ENCODE assay signal across 12 mouse cellular contexts in genomic region chr5:143625940-143626588, GRCm38 (mm10). TPM values are rescaled to one million over a fixed set of nuclear protein-coding genes. Genes with fewer than 3 reads are reported as not detected.
DNase-seq lines count a peak whose midpoint lies in the region; ATAC-seq and TF ChIP-seq lines count a peak whose summit lies in the region.
"Had no signal": no experiment of that assay in that cellular context is flagged by ENCODE, and none has a peak within 500 bp of the region (broad histone marks: within the 10 kb centered on the region; RNA-seq: fewer than 3 reads in every experiment).

No protein-coding gene starts in this region.

- H3K4me3 ChIP-seq in heart, adult 2 months, result peak overlapping the region; percentile 38
- H3K4me3 ChIP-seq in ES-Bruce4 (ENCODE audit: low read depth, low read length), result 0 out of 2 replicates have a peak overlapping the region, but pooled peaks have one; percentile 7
- peak overlapping the region; percentile 5; the same call in 1 of the 2 replicates for H3K4me3 ChIP-seq in embryonic facial prominence, embryonic 14.5 days (ENCODE audit: low read depth, low read length)
- H3K4me3 ChIP-seq in limb, embryonic 12.5 days (replicated peaks), result no peak overlapping the region; the same call in 1 of the 2 replicates
- H3K4me3 ChIP-seq: hindbrain, embryonic 15.5 days; midbrain, embryonic 13.5 days had no signal

- no peak for ATAC-seq in embryonic facial prominence, embryonic 14.5 days (ENCODE audit: low read depth)
- no peak for ATAC-seq in limb, embryonic 12.5 days (ENCODE audit: insufficient number of reproducible peaks, insufficient read depth, low FRiP score, low TSS enrichment, low read depth)
- ATAC-seq: CD4-positive, CD25-positive, alpha-beta regulatory T cell, adult 4 months; midbrain, embryonic 13.5 days had no signal

- peaks cover 6% of the 10 kb centered on the region for H3K36me3 ChIP-seq in heart, adult 2 months (ENCODE audit: control insufficient read depth, insufficient read depth, low read length)
- H3K36me3 ChIP-seq in ES-Bruce4 (ENCODE audit: control insufficient read depth, insufficient read depth, low read length, poor library complexity, severe bottlenecking), result no peaks in the 10 kb centered on the region
- no peaks in the 10 kb centered on the region for H3K36me3 ChIP-seq in embryonic facial prominence, embryonic 14.5 days (ENCODE audit: control insufficient read depth, insufficient read depth, low read length)
- 0 out of 2 replicates have a peak, but pooled peaks cover 5% of the 10 kb centered on the region for H3K36me3 ChIP-seq in limb, embryonic 12.5 days
- H3K36me3 ChIP-seq: hindbrain, embryonic 15.5 days; midbrain, embryonic 13.5 days had no signal

- peak overlapping the region; percentile 84 for H3K27ac ChIP-seq in heart, adult 2 months
- no peak overlapping the region for H3K27ac ChIP-seq in ES-Bruce4 (ENCODE audit: insufficient read depth, low read length)
- H3K27ac ChIP-seq in embryonic facial prominence, embryonic 14.5 days (replicated peaks; ENCODE audit: low read depth, low read length), result no peak overlapping the region; the same call in 1 of the 2 replicates
- H3K27ac ChIP-seq in limb, embryonic 12.5 days, result peak overlapping the region; percentile 50; the same call in 1 of the 2 replicates
- H3K27ac ChIP-seq: hindbrain, embryonic 15.5 days; midbrain, embryonic 13.5 days had no signal

- no peak for TF ChIP-seq EP300 in heart, adult 2 months (IDR thresholded peaks at IDR 0.05; ENCODE audit: insufficient read depth, low read depth, low read length)
- no peak for TF ChIP-seq EP300 in ES-Bruce4 (IDR thresholded peaks at IDR 0.05; ENCODE audit: insufficient read depth, low read depth, low read length)

- 39% methylated on average over 11 of the region's 11 CpGs for WGBS in heart, adult 2 months
- WGBS in embryonic facial prominence, embryonic 14.5 days, result 30% methylated on average over 11 of the region's 11 CpGs
- WGBS in limb, embryonic 12.5 days, result 47% methylated on average over 11 of the region's 11 CpGs

- H3K27me3 ChIP-seq in heart, adult 2 months (ENCODE audit: control insufficient read depth, insufficient read depth, low read length), result no peaks in the 10 kb centered on the region
- H3K27me3 ChIP-seq in ES-Bruce4 (ENCODE audit: control insufficient read depth, insufficient read depth, low read length, poor library complexity, severe bottlenecking), result no peaks in the 10 kb centered on the region
- no peaks in the 10 kb centered on the region for H3K27me3 ChIP-seq in embryonic facial prominence, embryonic 14.5 days (replicated peaks; ENCODE audit: control insufficient read depth, insufficient read depth, low read length)
- H3K27me3 ChIP-seq in limb, embryonic 12.5 days, result no peaks in the 10 kb centered on the region
- H3K27me3 ChIP-seq: hindbrain, embryonic 15.5 days; midbrain, embryonic 13.5 days had no signal

- no peak for TF ChIP-seq CTCF in heart, adult 2 months (IDR thresholded peaks at IDR 0.05)
- no peak for TF ChIP-seq CTCF in ES-Bruce4 (IDR thresholded peaks at IDR 0.05; ENCODE audit: low read depth, low read length)

- peak overlapping the region; percentile 7 for H3K9ac ChIP-seq in heart, adult 2 months (ENCODE audit: low read depth, low read length)
- H3K9ac ChIP-seq in ES-Bruce4 (ENCODE audit: low read depth, poor library complexity, severe bottlenecking), result no peak overlapping the region
- H3K9ac ChIP-seq in embryonic facial prominence, embryonic 14.5 days (ENCODE audit: low read depth, low read length), result peak overlapping the region; percentile 43; the same call in 1 of the 2 replicates
- H3K9ac ChIP-seq in limb, embryonic 12.5 days (replicated peaks), result 0 out of 2 replicates have a peak overlapping the region, but pooled peaks have one; percentile 1
- H3K9ac ChIP-seq: hindbrain, embryonic 15.5 days; midbrain, embryonic 13.5 days had no signal

- peak; percentile 64 for TF ChIP-seq POLR2A in heart, adult 2 months (IDR thresholded peaks at IDR 0.05; ENCODE audit: insufficient read depth, low read depth, low read length)
- no peak for TF ChIP-seq POLR2A in ES-Bruce4 (IDR thresholded peaks at IDR 0.05; ENCODE audit: insufficient read depth, low read length)

- peaks cover 15% of the 10 kb centered on the region for H3K79me2 ChIP-seq in heart, adult 2 months (replicated peaks; ENCODE audit: control insufficient read depth, insufficient read depth, low read length)

- no peaks in the 10 kb centered on the region for H3K9me3 ChIP-seq in ES-Bruce4 (replicated peaks; ENCODE audit: control insufficient read depth, insufficient read depth, low read length, poor library complexity, severe bottlenecking)
- H3K9me3 ChIP-seq in embryonic facial prominence, embryonic 14.5 days (ENCODE audit: control insufficient read depth, low read length), result no peaks in the 10 kb centered on the region
- peaks cover 7% of the 10 kb centered on the region; the same call in 1 of the 2 replicates for H3K9me3 ChIP-seq in limb, embryonic 12.5 days
- H3K9me3 ChIP-seq: hindbrain, embryonic 15.5 days; midbrain, embryonic 13.5 days had no signal

- intact Hi-C loops in heart, adult 2 months (cut with DNase I), result no loop called here
- intact Hi-C loops in heart, postnatal 25 days (cut with DNase I), result no loop called here

- peak in 1 of 2 experiments; percentile 64 for DNase-seq in heart, adult 2 months
- no peak for DNase-seq in heart, postnatal 25 days (ENCODE audit: low spot score)
- no peak for DNase-seq in embryonic facial prominence, embryonic 14.5 days (ENCODE audit: low spot score)
- DNase-seq in natural killer cell, adult 2 months (ENCODE audit: low spot score in 2 of 2), result no peak
- no peak for DNase-seq in right cerebral cortex, postnatal 4 days
- DNase-seq in urinary bladder, postnatal 14 days (ENCODE audit: low spot score), result no peak
- DNase-seq: cerebellum, adult 11 months had no signal

- peaks cover 15% of the 10 kb centered on the region for H3K4me1 ChIP-seq in heart, adult 2 months (ENCODE audit: control insufficient read depth, insufficient read depth, low read length)
- H3K4me1 ChIP-seq in ES-Bruce4 (ENCODE audit: control insufficient read depth, insufficient read depth, low read length), result peaks cover 1% of the 10 kb centered on the region
- peaks cover 32% of the 10 kb centered on the region for H3K4me1 ChIP-seq in embryonic facial prominence, embryonic 14.5 days (ENCODE audit: control insufficient read depth, insufficient read depth, low read length)
- H3K4me1 ChIP-seq in limb, embryonic 12.5 days (replicated peaks), result peaks cover 44% of the 10 kb centered on the region

- H3K4me2 ChIP-seq in embryonic facial prominence, embryonic 14.5 days (ENCODE audit: low read depth, low read length), result peak overlapping the region; percentile 32
- peak overlapping the region; percentile 29 for H3K4me2 ChIP-seq in limb, embryonic 12.5 days
- H3K4me2 ChIP-seq: hindbrain, embryonic 15.5 days; midbrain, embryonic 13.5 days had no signal

RNA-seq across cellular contexts. Expression of gene Cyth3, which starts 3.8 kb away (rescaled TPM):
- total RNA-seq in heart, adult 2 months (2021), result 10 to 100 TPM; 26.1 to 44.6 TPM
- polyA plus RNA-seq in heart, adult 2 months (2012; rRNA removed), result 25.1 and 39.2 TPM in 2 replicates
- 10 to 100 TPM; 43.8 to 44.9 TPM for total RNA-seq in heart, postnatal 25 days (2021)
- polyA plus RNA-seq in ES-Bruce4 (2011; ENCODE audit: insufficient read depth, insufficient read length, low read depth, missing spikeins), result 15.5 and 19.8 TPM in 2 replicates
- 52.0 and 61.2 TPM in 2 replicates for polyA plus RNA-seq in embryonic facial prominence, embryonic 14.5 days (2014; fragmentation: Nextera tagmentation; extraction: Ambion mirVana)
- 53.2 and 55.5 TPM in 2 replicates for polyA plus RNA-seq in limb, embryonic 12.5 days (2016; fragmentation: Nextera tagmentation; extraction: Ambion mirVana)

Comparison
In these comparisons a context has a peak if more than half of its experiments do, and no peak if none do; other contexts are left out.
1. H3K27ac ChIP-seq: peak in heart, adult 2 months (single experiment) and limb, embryonic 12.5 days (single experiment); none in ES-Bruce4 (single experiment) and embryonic facial prominence, embryonic 14.5 days (single experiment).